Mouse (Mus musculus) Patski (cell line): Measurements from ENCODE around the gene Pex19. TPM values are rescaled to one million over a fixed set of nuclear protein-coding genes. Genes with fewer than 3 reads are reported as not detected.

Experiments used
- ATAC-seq: fragments of 100-300 bp; one replicate; pipeline ENCODE4 v1.8.0; 2021
- CTCF ChIA-PET: fragments of 350-600 bp; sonication (Branson Sonifier 250); formaldehyde crosslinking; loops from one replicate; lab custom pipeline; 2022; ENCODE audit warnings: inconsistent platforms; lab: Charles Lee
- POLR2A ChIA-PET: fragments of 350-600 bp; sonication (Branson Sonifier 250); formaldehyde crosslinking; loops from one replicate; lab custom pipeline; 2022; ENCODE audit warnings: antibody characterized with exemption, inconsistent platforms; lab: Charles Lee
- DNase-seq: peaks from one replicate; pipeline ENCODE4 v3.0.0-alpha.2; 2011; ENCODE audit warnings: low read depth, low spot score
- H3K27me3 ChIP-seq: fragments of 371-371 bp; one replicate; pipeline ENCODE4 v1.5.1; 2021
- CTCF ChIP-seq: fragments of 100-300 bp; IDR thresholded peaks from one replicate; pipeline ENCODE4 v1.5.1; 2021
- in situ Hi-C: fragments of 300-500 bp; cut with MboI; formaldehyde crosslinking; loops from 3 replicates; pipeline ENCODE4 v1.11.1; 2018; ENCODE audit warnings: low pct_unique_long_range_greater_than_20kb, mixed read lengths
- polyA plus RNA-seq: library from polyadenylated mRNA; unstranded; gene quantifications from one replicate; pipeline ENCODE4 v1.2.3, GENCODE M21; 2021

The Pex19 gene
- polyA plus RNA-seq, 1 experiment from 2014 or later, result 104 TPM

GRCm38 (mm10) chr1:172129780-172130179, 3.2 kb downstream of the Pex19 start:
- ATAC-seq (no peak), DNase-seq (no peak)
- TF ChIP-seq CTCF, result no peak
- H3K27me3 ChIP-seq, result no peaks in the 10 kb centered on the region
- ChIA-PET POLR2A (no interaction called here), CTCF (interaction anchor here (0.8 to 4.6 kb wide), 3 partner anchors 10 to 179 kb away, joined by 3 to 20 read pairs (median 7); no protein-coding TSS in a partner anchor)
- in situ Hi-C loops, result loop anchor here (25.0 kb wide), 1 partner anchor 383 kb away; the partner anchor contains the start of genes Cfap45 and Tagln2

DNA sequence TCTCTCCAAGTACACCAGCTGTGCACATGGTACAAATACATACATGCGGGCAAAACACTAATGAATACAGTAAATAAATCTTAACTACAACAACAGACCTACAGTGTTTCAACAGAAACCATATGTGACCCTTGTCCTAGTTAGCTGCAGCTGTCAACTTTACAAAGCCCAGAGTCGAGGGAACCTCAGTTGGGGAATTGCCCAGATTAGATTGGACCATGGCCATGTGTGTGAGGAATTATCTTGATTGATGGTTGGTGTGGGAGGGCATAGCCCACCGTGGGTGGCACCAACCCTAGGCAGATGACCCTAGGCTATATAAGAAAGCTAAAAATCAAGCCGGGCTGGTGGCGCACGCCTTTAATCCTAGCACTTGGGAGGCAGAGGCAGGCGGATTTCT, 5.8 kb downstream of the Pex19 start:
- DNase-seq, result no peak
- ATAC-seq, result no peak
- H3K27me3 ChIP-seq, result no peaks in the 10 kb centered on the region
- ChIA-PET CTCF (interaction anchor here (4.6 kb wide), 1 partner anchor 11 kb away, joined by 20 read pairs; no protein-coding TSS in a partner anchor), POLR2A (interaction anchor here (0.9 to 1.2 kb wide), 2 partner anchors 9 to 70 kb away, joined by 3 to 4 read pairs; no protein-coding TSS in a partner anchor)
- in situ Hi-C loops, result loop anchor here (25.0 kb wide), 1 partner anchor 380 kb away; the partner anchor contains the start of genes Cfap45 and Tagln2
- no peak for TF ChIP-seq CTCF

DNA sequence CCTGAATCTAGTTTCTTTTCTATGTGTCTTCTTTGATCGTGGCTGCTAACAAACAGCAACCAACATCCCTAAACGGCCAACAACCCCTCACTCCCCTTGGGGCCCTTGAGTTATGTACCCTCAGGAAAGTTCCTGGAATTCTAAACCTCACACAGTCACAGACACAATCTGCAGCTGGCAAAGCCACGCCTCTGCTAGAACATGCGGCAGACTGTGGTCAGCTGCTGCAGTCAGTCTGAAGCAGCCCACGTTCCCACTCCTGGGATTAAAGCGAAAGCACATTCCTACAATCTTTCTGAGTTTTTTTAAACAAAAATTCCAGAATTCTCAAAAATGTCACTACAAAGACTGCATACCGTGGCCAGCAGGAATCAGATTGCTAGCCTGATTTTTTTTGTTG, 7.0 kb downstream of the Pex19 start:
- DNase-seq, result no peak
- in situ Hi-C loops, result loop anchor here (25.0 kb wide), 1 partner anchor 379 kb away; the partner anchor contains the start of genes Cfap45 and Tagln2

DNA sequence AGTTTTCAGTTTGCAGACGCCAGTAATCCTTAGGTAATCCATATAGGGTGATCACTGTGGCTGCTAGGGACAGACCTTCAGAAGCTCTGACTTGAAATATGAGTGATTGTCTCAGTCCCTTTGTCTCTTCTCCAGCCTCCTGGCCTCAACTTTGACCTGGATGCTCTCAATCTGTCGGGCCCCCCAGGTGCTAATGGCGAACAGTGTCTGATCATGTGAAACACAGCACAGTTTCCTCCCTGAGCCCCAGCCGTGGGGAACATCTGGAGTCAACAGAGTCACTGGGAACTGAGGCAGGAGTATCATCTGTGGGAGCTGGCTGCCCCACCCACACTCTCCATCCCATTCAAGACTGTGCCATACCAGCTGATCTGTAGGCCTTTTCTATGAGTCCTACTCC, 7.5 kb downstream of the Pex19 start:
- no peak for TF ChIP-seq CTCF
- no peak for DNase-seq
- in situ Hi-C loops, result loop anchor here (25.0 kb wide), 1 partner anchor 378 kb away; the partner anchor contains the start of genes Cfap45 and Tagln2
- ATAC-seq, result no peak
- POLR2A ChIA-PET, result no interaction called here
- CTCF ChIA-PET, result interaction anchor here (2.0 kb wide), 1 partner anchor 15 kb away, joined by 6 read pairs; no protein-coding TSS in a partner anchor
- H3K27me3 ChIP-seq, result no peaks in the 10 kb centered on the region

More for the DNA sequence above, 7.0 kb downstream of the Pex19 start:
- ATAC-seq, result no peak
- POLR2A ChIA-PET, result no interaction called here
- no peaks in the 10 kb centered on the region for H3K27me3 ChIP-seq
- no peak for TF ChIP-seq CTCF
- CTCF ChIA-PET, result interaction anchor here (2.0 kb wide), 1 partner anchor 14 kb away, joined by 6 read pairs; no protein-coding TSS in a partner anchor

- CTCF ChIA-PET, result interaction anchor here (1.5 kb wide), 1 partner anchor 107 kb away, joined by 3 read pairs; no protein-coding TSS in a partner anchor
- TF ChIP-seq CTCF, result no peak
- in situ Hi-C loops, result loop anchor here (25.0 kb wide), 1 partner anchor 372 kb away; the partner anchor contains the start of genes Cfap45 and Tagln2
- DNase-seq (no peak), ATAC-seq (no peak)
- no peaks in the 10 kb centered on the region for H3K27me3 ChIP-seq
- POLR2A ChIA-PET, result interaction anchor here (1.0 kb wide), 1 partner anchor 9 kb away, joined by 4 read pairs; no protein-coding TSS in a partner anchor
Observed at GRCm38 (mm10) chr1:172140160-172140559, 13.6 kb downstream of the Pex19 start.

- ChIA-PET POLR2A (interaction anchor here (1.0 kb wide), 1 partner anchor 8 kb away, joined by 4 read pairs; no protein-coding TSS in a partner anchor), CTCF (interaction anchor here (1.5 kb wide), 1 partner anchor 106 kb away, joined by 3 read pairs; no protein-coding TSS in a partner anchor)
- in situ Hi-C loops, result loop anchor here (25.0 kb wide), 1 partner anchor 371 kb away; the partner anchor contains the start of genes Cfap45 and Tagln2
- DNase-seq (no peak), ATAC-seq (no peak)
- TF ChIP-seq CTCF, result no peak
- no peaks in the 10 kb centered on the region for H3K27me3 ChIP-seq
Observed at GRCm38 (mm10) chr1:172140825-172141224, 14.3 kb downstream of the Pex19 start.

GRCm38 (mm10) chr1:172141529-172141928, 15.0 kb downstream of the Pex19 start:
- TF ChIP-seq CTCF, result no peak
- no peaks in the 10 kb centered on the region for H3K27me3 ChIP-seq
- no peak for ATAC-seq
- in situ Hi-C loops, result loop anchor here (25.0 kb wide), 1 partner anchor 371 kb away; the partner anchor contains the start of genes Cfap45 and Tagln2
- POLR2A ChIA-PET, result interaction anchor here (0.5 to 1.0 kb wide), 2 partner anchors 9 to 16 kb away, joined by 3 to 4 read pairs; no protein-coding TSS in a partner anchor
- CTCF ChIA-PET, result interaction anchor here (1.2 to 2.7 kb wide), 2 partner anchors 167 to 183 kb away, joined by 3 to 12 read pairs; no protein-coding TSS in a partner anchor
- DNase-seq, result no peak

GRCm38 (mm10) chr1:172143570-172143969, 17.0 kb downstream of the Pex19 start:
- peak; percentile 78 for TF ChIP-seq CTCF
- DNase-seq (no peak), ATAC-seq (peak; percentile 65)
- H3K27me3 ChIP-seq, result no peaks in the 10 kb centered on the region
- ChIA-PET POLR2A (no interaction called here), CTCF (interaction anchor here (0.6 to 2.7 kb wide), 17 partner anchors 10 to 213 kb away, joined by 3 to 20 read pairs (median 3); no protein-coding TSS in a partner anchor)
- in situ Hi-C loops, result loop anchor here (25.0 kb wide), 1 partner anchor 369 kb away; the partner anchor contains the start of genes Cfap45 and Tagln2

GRCm38 (mm10) chr1:172147835-172148278, 21.3 kb downstream of the Pex19 start, which contains the start of gene Dcaf8:
Dcaf8 (plus strand) TSS chr1:172148084.
- no peaks in the 10 kb centered on the region for H3K27me3 ChIP-seq
- CTCF ChIA-PET, result interaction anchor here (1.0 to 1.2 kb wide), 2 partner anchors 28 to 161 kb away, joined by 3 to 4 read pairs; no protein-coding TSS in a partner anchor
- in situ Hi-C loops, result loop anchor here (5.0 to 25.0 kb wide), 2 partner anchors 164 to 364 kb away; partner anchors contain the start of genes Cfap45 and Tagln2
- TF ChIP-seq CTCF, result no peak
- ATAC-seq, result peak; percentile 97
- POLR2A ChIA-PET, result interaction anchor here (0.7 kb wide), 1 partner anchor 160 kb away, joined by 3 read pairs; no protein-coding TSS in a partner anchor
- DNase-seq, result peak; percentile 79
